Mouse (Mus musculus): ENCODE measurements around the gene Chst2.

The Chst2 gene

GRCm38 (mm10) chr9:95365882-95366281 is 40.6 kb downstream of the Chst2 start:
- no peak for DNase-seq (ENCODE audit: low spot score in 2 of 2)

DNA sequence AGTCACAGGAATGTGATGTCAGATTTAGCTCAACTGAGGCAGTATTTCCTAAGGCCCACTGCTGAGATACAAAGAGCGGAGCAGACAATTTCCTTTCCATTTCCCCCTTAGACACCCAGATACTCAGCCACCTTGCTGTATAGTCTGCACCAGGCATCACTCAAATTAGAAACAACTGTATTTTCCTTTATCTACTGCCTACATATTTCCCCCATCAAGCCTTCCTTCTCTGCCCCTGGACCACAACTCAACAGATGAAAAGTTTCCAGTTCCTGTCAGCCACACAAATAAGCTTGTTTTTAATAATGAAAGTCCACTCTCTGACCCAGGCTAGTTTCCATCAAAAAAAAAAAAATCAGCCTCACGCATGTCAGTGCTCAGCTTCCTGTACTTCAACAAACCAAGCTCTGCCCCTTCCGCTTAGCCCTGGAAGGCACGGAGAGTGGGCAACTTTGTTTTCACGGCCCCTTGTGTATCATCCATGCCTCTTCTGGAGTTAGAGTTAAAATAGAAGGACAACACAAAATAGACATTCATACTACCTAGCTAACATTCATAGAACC is 52.6 kb downstream of the Chst2 start:
- no peak for DNase-seq (ENCODE audit: low spot score in 2 of 2)

DNA sequence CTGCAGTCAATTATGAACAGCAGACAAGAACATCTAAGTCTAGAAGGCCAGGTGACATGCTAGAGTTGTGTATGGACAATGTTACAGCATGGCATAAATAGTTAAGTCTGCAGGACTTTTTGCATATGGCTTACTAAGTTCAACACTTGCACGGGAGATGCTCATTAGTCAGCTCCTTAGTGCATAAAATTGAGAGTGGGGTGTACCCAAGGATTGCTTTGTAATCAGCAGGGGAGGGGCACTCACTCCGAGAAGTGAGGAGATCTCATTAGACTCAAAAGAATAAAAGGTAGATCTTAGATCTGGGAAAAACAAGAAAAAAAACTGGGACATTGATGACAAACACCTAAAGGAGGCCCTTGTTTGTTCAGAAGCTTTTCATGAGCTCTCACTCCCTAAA is 54.6 kb downstream of the Chst2 start:
- no peak for DNase-seq (ENCODE audit: low spot score in 2 of 2)

GRCm38 (mm10) chr9:95350550-95350949 is 56.0 kb downstream of the Chst2 start:
- no peak for DNase-seq (ENCODE audit: low spot score in 2 of 2)

All from thymus, postnatal 10 days (tissue).